Mouse (Mus musculus): ENCODE results near the gene Gprc5b. TPM values are rescaled to one million over a fixed set of nuclear protein-coding genes. Genes with fewer than 3 reads are reported as not detected.

Gene Gprc5b
- polyA plus RNA-seq, 1 experiment = 57.4 TPM

DNA sequence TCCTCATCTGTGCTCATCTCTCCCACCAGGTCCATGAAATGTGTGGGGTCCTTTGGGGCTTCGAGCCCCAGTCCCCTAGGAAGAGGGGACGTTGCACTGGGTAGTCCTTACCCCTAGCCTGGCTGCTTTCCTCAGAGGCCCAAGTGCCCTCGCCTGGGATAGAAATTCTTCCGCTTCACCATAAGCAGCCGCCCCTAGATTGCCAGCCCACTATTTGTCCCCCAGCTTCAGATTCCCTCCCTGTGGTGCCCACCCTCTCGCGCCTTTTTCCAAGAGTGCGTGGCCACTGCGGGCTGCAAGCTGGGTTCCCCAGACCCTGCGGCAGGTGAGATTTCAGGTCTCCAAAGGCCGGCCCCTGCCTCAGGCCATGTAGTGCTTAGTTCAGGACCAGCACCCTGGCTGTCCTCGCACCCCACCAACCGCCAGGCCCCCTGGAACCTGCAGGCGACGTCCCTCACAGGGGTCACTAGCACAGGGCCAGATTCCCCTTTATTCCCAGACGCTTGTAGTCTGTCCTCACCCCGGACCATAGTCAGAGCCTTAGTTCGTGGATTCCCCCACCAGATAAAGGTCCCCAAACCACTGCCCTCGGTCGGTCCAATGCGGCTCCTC, 674 bp downstream of the Gprc5b start:
- TF ChIP-seq POLR2A (IDR thresholded peaks at IDR 0.05; ENCODE audit: control insufficient read depth, low read depth, low read length) (no peak), CTCF (IDR thresholded peaks at IDR 0.05; ENCODE audit: control insufficient read depth, insufficient read depth, insufficient replicate concordance, low read depth, low read length) (no peak)
- Histone ChIP-seq H3K4me1 (ENCODE audit: control insufficient read depth, insufficient read depth, low read length) (peaks cover 36% of the 10 kb centered on the region), H3K27me3 (ENCODE audit: control insufficient read depth, insufficient read depth, low read length) (no peaks in the 10 kb centered on the region), H3K4me3 (ENCODE audit: control insufficient read depth, low read depth, low read length) (peak overlapping the region; percentile 70), H3K27ac (ENCODE audit: control insufficient read depth, insufficient read depth, low read depth, low read length) (peak overlapping the region; percentile 53), H3K36me3 (ENCODE audit: control insufficient read depth, insufficient read depth, low read length) (no peaks in the 10 kb centered on the region)

DNA sequence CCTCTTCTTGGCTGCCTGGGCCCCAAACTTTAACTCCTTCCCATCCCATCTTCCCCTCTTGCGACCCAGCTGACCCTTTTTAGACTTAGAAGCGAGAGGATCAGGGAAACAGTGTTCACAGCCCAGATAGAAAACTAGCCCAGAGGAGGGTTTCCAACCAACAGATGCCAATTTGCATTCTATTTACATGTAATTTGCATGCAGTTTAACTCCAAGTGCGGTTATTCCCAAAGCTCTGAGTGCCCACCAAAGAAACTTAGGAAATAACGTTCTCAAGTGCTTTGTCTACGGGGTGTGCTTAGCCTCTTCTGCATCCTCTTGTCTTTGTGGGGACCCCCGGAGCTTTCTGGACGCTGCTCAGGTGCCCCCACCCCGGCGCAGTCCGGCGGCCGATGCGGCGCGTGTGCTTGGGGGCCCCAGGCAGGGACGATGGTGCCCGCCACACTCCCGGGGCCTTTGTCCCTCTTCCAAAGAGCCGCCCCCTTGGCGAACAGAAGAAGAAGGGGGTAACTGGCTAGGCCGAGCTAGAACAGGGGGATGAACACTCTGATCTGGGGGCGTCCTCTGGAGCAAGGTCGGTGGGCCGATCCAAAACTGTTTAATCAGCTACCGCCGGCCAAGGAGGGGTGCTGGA, 1.3 kb downstream of the Gprc5b start:
- H3K27ac ChIP-seq (ENCODE audit: control insufficient read depth, insufficient read depth, low read depth, low read length) = peak overlapping the region; percentile 43
- no peaks in the 10 kb centered on the region for H3K27me3 ChIP-seq (ENCODE audit: control insufficient read depth, insufficient read depth, low read length)
- TF ChIP-seq POLR2A (IDR thresholded peaks at IDR 0.05; ENCODE audit: control insufficient read depth, low read depth, low read length) (0 out of 2 replicates have a peak, but pooled peaks have one; percentile 7), CTCF (IDR thresholded peaks at IDR 0.05; ENCODE audit: control insufficient read depth, insufficient read depth, insufficient replicate concordance, low read depth, low read length) (no peak)
- H3K4me1 ChIP-seq (ENCODE audit: control insufficient read depth, insufficient read depth, low read length) = peaks cover 36% of the 10 kb centered on the region
- H3K4me3 ChIP-seq (ENCODE audit: control insufficient read depth, low read depth, low read length) = peak overlapping the region; percentile 70
- H3K36me3 ChIP-seq (ENCODE audit: control insufficient read depth, insufficient read depth, low read length) = no peaks in the 10 kb centered on the region

DNA sequence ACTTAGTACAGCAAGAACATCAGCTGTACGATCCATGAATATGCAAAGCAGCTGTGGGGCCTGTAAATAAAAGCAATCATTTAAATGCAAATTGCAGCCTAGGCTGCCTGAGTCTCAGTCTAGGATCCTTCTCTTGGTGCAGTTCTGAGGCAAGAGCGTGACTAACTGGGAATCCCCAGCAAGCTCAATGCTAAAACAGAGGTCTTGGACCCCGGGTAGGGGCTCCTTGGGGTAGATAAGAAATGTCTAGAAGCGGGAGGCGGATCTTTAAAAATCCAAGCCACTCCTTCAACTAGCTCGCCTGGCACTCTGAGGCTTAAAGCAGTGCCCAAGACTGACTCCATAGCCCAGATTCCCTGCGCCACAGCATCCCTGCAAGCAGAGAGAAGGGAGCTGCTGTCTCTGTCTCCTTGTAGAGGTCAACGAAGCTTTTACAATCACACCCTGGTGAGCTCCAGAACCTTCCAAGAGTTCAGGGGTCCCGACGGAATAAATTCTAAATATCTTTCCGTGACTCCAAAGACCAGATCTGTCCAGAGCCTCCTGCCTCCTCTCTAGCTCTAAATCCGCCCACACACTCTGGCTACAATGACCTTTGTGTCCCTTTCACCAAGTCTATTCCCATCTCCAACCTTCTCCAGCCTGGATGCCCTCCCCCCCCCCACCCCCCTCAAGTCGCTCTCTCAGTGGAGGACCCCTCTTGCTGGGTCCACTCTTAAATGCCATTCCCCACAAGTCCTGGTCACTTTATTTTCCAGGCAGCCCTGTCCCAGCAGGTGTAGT, 2.2 kb downstream of the Gprc5b start:
- peaks cover 36% of the 10 kb centered on the region for H3K4me1 ChIP-seq (ENCODE audit: control insufficient read depth, insufficient read depth, low read length)
- H3K27me3 ChIP-seq (ENCODE audit: control insufficient read depth, insufficient read depth, low read length) = no peaks in the 10 kb centered on the region
- peak overlapping the region; percentile 39 for H3K27ac ChIP-seq (ENCODE audit: control insufficient read depth, insufficient read depth, low read depth, low read length)
- H3K4me3 ChIP-seq (ENCODE audit: control insufficient read depth, low read depth, low read length) = peak overlapping the region; percentile 70
- TF ChIP-seq CTCF (IDR thresholded peaks at IDR 0.05; ENCODE audit: control insufficient read depth, insufficient read depth, insufficient replicate concordance, low read depth, low read length) (no peak), POLR2A (IDR thresholded peaks at IDR 0.05; ENCODE audit: control insufficient read depth, low read depth, low read length) (no peak)
- no peaks in the 10 kb centered on the region for H3K36me3 ChIP-seq (ENCODE audit: control insufficient read depth, insufficient read depth, low read length)

DNA sequence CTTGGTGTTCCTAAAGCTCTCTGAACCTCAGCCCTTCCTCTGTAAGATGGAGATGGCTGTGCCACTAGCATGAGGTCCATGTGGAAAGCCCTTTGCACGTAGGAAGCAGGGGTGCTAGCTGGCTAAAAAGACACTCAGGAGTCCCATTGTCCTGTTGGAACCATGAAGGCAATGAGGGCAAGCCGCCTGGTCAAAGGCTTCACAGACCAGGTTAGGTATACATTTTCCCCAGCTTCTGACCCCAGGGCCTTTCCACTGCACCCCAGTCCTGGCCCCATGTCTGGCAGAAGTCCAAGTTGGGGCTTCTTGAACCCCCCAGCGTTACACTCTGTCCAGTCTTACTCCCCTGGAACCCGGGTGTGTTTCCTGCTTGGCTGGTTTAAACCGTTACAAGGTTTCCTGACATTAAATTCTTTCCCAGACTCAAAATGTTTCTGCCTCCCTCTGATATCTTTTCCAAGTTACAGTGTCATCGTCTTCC, 2.9 kb downstream of the Gprc5b start:
- Histone ChIP-seq H3K27me3 (ENCODE audit: control insufficient read depth, insufficient read depth, low read length) (no peaks in the 10 kb centered on the region), H3K27ac (ENCODE audit: control insufficient read depth, insufficient read depth, low read depth, low read length) (peak overlapping the region; percentile 56), H3K36me3 (ENCODE audit: control insufficient read depth, insufficient read depth, low read length) (no peaks in the 10 kb centered on the region), H3K4me3 (ENCODE audit: control insufficient read depth, low read depth, low read length) (peak overlapping the region; percentile 70), H3K4me1 (ENCODE audit: control insufficient read depth, insufficient read depth, low read length) (peaks cover 36% of the 10 kb centered on the region)
- no peak for TF ChIP-seq POLR2A (IDR thresholded peaks at IDR 0.05; ENCODE audit: control insufficient read depth, low read depth, low read length)
- TF ChIP-seq CTCF (IDR thresholded peaks at IDR 0.05; ENCODE audit: control insufficient read depth, insufficient read depth, insufficient replicate concordance, low read depth, low read length) = no peak

DNA sequence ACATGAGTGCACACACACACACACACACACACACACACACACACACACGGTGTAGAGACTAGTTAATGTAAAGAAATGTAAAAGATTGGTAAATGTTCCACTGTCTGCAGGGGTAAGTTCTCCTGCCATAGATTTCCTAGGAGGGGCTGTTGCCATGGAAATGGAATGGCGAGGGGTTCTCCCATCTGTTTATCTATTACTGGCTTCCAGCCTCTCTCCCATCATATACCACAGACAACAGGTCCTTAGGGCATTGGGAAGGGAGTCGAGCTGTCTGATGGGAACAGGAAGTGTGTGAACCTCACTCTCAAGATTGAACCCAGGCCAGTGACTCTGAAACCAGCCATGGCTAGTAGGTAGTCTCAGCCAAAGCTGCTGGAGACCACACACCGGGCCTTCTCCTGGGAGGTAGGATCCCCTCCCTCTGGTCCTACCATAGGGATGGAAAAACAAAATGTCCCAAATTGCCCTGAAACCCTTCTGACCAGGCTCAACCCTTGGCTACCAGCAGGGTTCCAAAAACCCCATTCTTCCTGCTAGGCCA, 3.6 kb downstream of the Gprc5b start:
- H3K4me1 ChIP-seq (ENCODE audit: control insufficient read depth, insufficient read depth, low read length) = peaks cover 36% of the 10 kb centered on the region
- TF ChIP-seq CTCF (IDR thresholded peaks at IDR 0.05; ENCODE audit: control insufficient read depth, insufficient read depth, insufficient replicate concordance, low read depth, low read length) (no peak), POLR2A (IDR thresholded peaks at IDR 0.05; ENCODE audit: control insufficient read depth, low read depth, low read length) (no peak)
- no peak overlapping the region for H3K27ac ChIP-seq (ENCODE audit: control insufficient read depth, insufficient read depth, low read depth, low read length)
- no peaks in the 10 kb centered on the region for H3K36me3 ChIP-seq (ENCODE audit: control insufficient read depth, insufficient read depth, low read length)
- peak overlapping the region; percentile 70 for H3K4me3 ChIP-seq (ENCODE audit: control insufficient read depth, low read depth, low read length)
- H3K27me3 ChIP-seq (ENCODE audit: control insufficient read depth, insufficient read depth, low read length) = no peaks in the 10 kb centered on the region

DNA sequence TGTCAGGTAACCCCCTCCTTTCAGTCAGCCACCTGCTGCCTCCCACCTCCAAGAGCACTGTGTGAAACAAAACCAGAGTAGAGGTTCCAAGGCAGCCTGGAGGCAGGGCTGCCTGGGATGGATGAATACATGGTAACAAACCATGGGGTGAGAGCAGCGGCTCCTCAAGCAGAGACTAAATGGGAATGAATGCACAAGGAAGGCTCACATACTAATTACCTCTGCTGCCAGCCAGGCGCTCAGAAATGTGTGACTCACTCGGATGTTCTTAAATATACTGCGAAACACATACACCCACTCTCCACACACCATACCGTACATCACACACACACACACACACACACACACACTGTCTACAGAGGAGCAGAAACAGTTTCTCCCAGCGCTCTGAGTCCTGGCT, 4.7 kb downstream of the Gprc5b start:
- Histone ChIP-seq H3K4me3 (ENCODE audit: control insufficient read depth, low read depth, low read length) (no peak overlapping the region), H3K27me3 (ENCODE audit: control insufficient read depth, insufficient read depth, low read length) (no peaks in the 10 kb centered on the region), H3K27ac (ENCODE audit: control insufficient read depth, insufficient read depth, low read depth, low read length) (no peak overlapping the region), H3K4me1 (ENCODE audit: control insufficient read depth, insufficient read depth, low read length) (peaks cover 31% of the 10 kb centered on the region), H3K36me3 (ENCODE audit: control insufficient read depth, insufficient read depth, low read length) (no peaks in the 10 kb centered on the region)
- TF ChIP-seq CTCF (IDR thresholded peaks at IDR 0.05; ENCODE audit: control insufficient read depth, insufficient read depth, insufficient replicate concordance, low read depth, low read length) (no peak), POLR2A (IDR thresholded peaks at IDR 0.05; ENCODE audit: control insufficient read depth, low read depth, low read length) (no peak)
